Mouse (Mus musculus) kidney, postnatal 0 days (tissue): ENCODE measurements around the gene Srgap2. TPM values are rescaled to one million over a fixed set of nuclear protein-coding genes. Genes with fewer than 3 reads are reported as not detected.

Source experiments
- ATAC-seq: fragments of 200-750 bp; cut with Nextera tagmentation; replicated peaks from 2 replicates; pipeline ENCODE4 v1.8.0; 2017; ENCODE audit warnings: low read depth, moderate number of reproducible peaks, moderate TSS enrichment, moderate library complexity; ENCODE audit not compliant: low FRiP score
- DNase-seq: peaks from one replicate; pipeline ENCODE4 v3.0.0-alpha.2; 2016; ENCODE audit warnings: low spot score
- H3K27ac ChIP-seq: fragments of 300-500 bp; sonication (generic); 2 replicates; pipeline ENCODE4 v1.5.1; 2014; ENCODE audit warnings: mild to moderate bottlenecking
- H3K27me3 ChIP-seq: fragments of 300-500 bp; sonication (generic); 2 replicates; pipeline ENCODE4 v1.6.1; 2014; ENCODE audit warnings: low read length, mixed read lengths; ENCODE audit not compliant: insufficient read depth
- H3K36me3 ChIP-seq: fragments of 300-500 bp; sonication (generic); 2 replicates; pipeline ENCODE4 v1.6.1; 2014; ENCODE audit warnings: low read length, mixed read lengths; ENCODE audit not compliant: insufficient read depth
- H3K4me1 ChIP-seq: fragments of 300-500 bp; sonication (generic); replicated peaks from 2 replicates; pipeline ENCODE4 v1.6.1; 2014; ENCODE audit warnings: antibody characterized with exemption, low read length, mixed read lengths; ENCODE audit not compliant: insufficient read depth
- H3K4me2 ChIP-seq: fragments of 300-500 bp; sonication (generic); 2 replicates; pipeline ENCODE4 v1.6.1; 2014; ENCODE audit warnings: mild to moderate bottlenecking, low read length, moderate library complexity, mixed read lengths
- H3K4me3 ChIP-seq: fragments of 300-500 bp; sonication (generic); replicated peaks from 2 replicates; pipeline ENCODE4 v1.5.1; 2014; ENCODE audit warnings: low read depth, low read length
- H3K9ac ChIP-seq: fragments of 300-500 bp; sonication (generic); 2 replicates; pipeline ENCODE4 v1.6.1; 2014; ENCODE audit warnings: low read depth, low read length
- H3K9me3 ChIP-seq: fragments of 300-500 bp; sonication (generic); replicated peaks from 2 replicates; pipeline ENCODE4 v1.6.1; 2016; ENCODE audit warnings: low read length, inconsistent platforms, mixed read lengths
- CTCF ChIP-seq: IDR thresholded peaks from 2 replicates; pipeline ENCODE4 v1.5.1; 2016; ENCODE audit warnings: antibody characterized with exemption, low read depth, mild to moderate bottlenecking, moderate library complexity
- WGBS: fragments of 180-500 bp; shearing (Covaris S2); extraction: QIAGEN DNeasy Blood & Tissue Kit; methylation state at CpG from one replicate; pipeline ENCODE4 v1.1.7; 2014; 5-methylcytosine and 5-hydroxymethylcytosine counted together
- polyA plus RNA-seq: library from polyadenylated mRNA; unstranded; fragments of >200 nt; fragmentation: Nextera tagmentation; extraction: Ambion mirVana; gene quantifications from 2 replicates; pipeline ENCODE4 v1.2.1, GENCODE M21; 2015

The Srgap2 gene
- polyA plus RNA-seq, 1 experiment from 2014 or later: 6.9 TPM

GRCm38 (mm10) chr1:131310237-131310818 is 216.8 kb downstream of the Srgap2 start:
- DNase-seq (no peak), ATAC-seq (no peak)
- H3K27me3 ChIP-seq: no peaks in the 10 kb centered on the region
- H3K27ac ChIP-seq: no peak overlapping the region
- H3K4me1 ChIP-seq: no peaks in the 10 kb centered on the region
- WGBS: 92% methylated on average over 5 of the region's 5 CpGs
- H3K4me3 ChIP-seq: no peak overlapping the region
- TF ChIP-seq CTCF: no peak
- H3K36me3 ChIP-seq: peaks cover 19% of the 10 kb centered on the region
- no peaks in the 10 kb centered on the region for H3K9me3 ChIP-seq
- H3K9ac ChIP-seq: no peak overlapping the region
- no peak overlapping the region for H3K4me2 ChIP-seq

- no peak overlapping the region for H3K27ac ChIP-seq
- no peak for DNase-seq
- whole genome bisulfite sequencing: 42% methylated on average over 2 of the region's 2 CpGs
- no peak overlapping the region for H3K4me2 ChIP-seq
- no peak overlapping the region for H3K9ac ChIP-seq
- no peaks in the 10 kb centered on the region for H3K9me3 ChIP-seq
- no peaks in the 10 kb centered on the region for H3K4me1 ChIP-seq
- no peak overlapping the region for H3K4me3 ChIP-seq
- H3K27me3 ChIP-seq: no peaks in the 10 kb centered on the region
- TF ChIP-seq CTCF: no peak
- no peak for ATAC-seq
- H3K36me3 ChIP-seq: peaks cover 26% of the 10 kb centered on the region
These were observed 226.4 kb downstream of the Srgap2 start for GRCm38 (mm10) chr1:131300750-131301149.

- WGBS: 37% methylated on average over 6 of the region's 6 CpGs
- Histone ChIP-seq H3K27ac (no peak overlapping the region), H3K36me3 (peaks cover 33% of the 10 kb centered on the region), H3K4me3 (no peak overlapping the region), H3K9ac (no peak overlapping the region), H3K27me3 (no peaks in the 10 kb centered on the region), H3K9me3 (no peaks in the 10 kb centered on the region), H3K4me2 (no peak overlapping the region), H3K4me1 (no peaks in the 10 kb centered on the region)
- no peak for ATAC-seq
- peak; percentile 15 for DNase-seq
- TF ChIP-seq CTCF: no peak
These were observed 227.4 kb downstream of the Srgap2 start for GRCm38 (mm10) chr1:131299788-131300187.

GRCm38 (mm10) chr1:131299240-131299639 is 227.9 kb downstream of the Srgap2 start:
- DNase-seq (no peak), ATAC-seq (no peak)
- Histone ChIP-seq H3K27ac (no peak overlapping the region), H3K4me2 (no peak overlapping the region), H3K36me3 (peaks cover 34% of the 10 kb centered on the region), H3K27me3 (no peaks in the 10 kb centered on the region), H3K4me1 (no peaks in the 10 kb centered on the region), H3K9me3 (no peaks in the 10 kb centered on the region), H3K4me3 (no peak overlapping the region), H3K9ac (no peak overlapping the region)
- WGBS: 74% methylated on average over 3 of the region's 3 CpGs
- no peak for TF ChIP-seq CTCF

GRCm38 (mm10) chr1:131298171-131298570 is 229.0 kb downstream of the Srgap2 start:
- peaks cover 34% of the 10 kb centered on the region for H3K36me3 ChIP-seq
- no peak for DNase-seq
- no peaks in the 10 kb centered on the region for H3K27me3 ChIP-seq
- H3K4me2 ChIP-seq: no peak overlapping the region
- H3K4me3 ChIP-seq: no peak overlapping the region
- no peaks in the 10 kb centered on the region for H3K9me3 ChIP-seq
- no peak for TF ChIP-seq CTCF
- no peak overlapping the region for H3K27ac ChIP-seq
- WGBS: 70% methylated on average over 9 of the region's 9 CpGs
- no peaks in the 10 kb centered on the region for H3K4me1 ChIP-seq
- no peak for ATAC-seq
- no peak overlapping the region for H3K9ac ChIP-seq

- Histone ChIP-seq H3K4me2 (no peak overlapping the region), H3K36me3 (peaks cover 42% of the 10 kb centered on the region), H3K27me3 (no peaks in the 10 kb centered on the region), H3K9ac (no peak overlapping the region), H3K4me3 (no peak overlapping the region), H3K4me1 (no peaks in the 10 kb centered on the region), H3K27ac (no peak overlapping the region), H3K9me3 (no peaks in the 10 kb centered on the region)
- WGBS: 87% methylated on average over 7 of the region's 7 CpGs
- DNase-seq: no peak
- no peak for TF ChIP-seq CTCF
- ATAC-seq: no peak
These were observed 230.4 kb downstream of the Srgap2 start for GRCm38 (mm10) chr1:131296726-131297125.

GRCm38 (mm10) chr1:131295200-131295599 is 232.0 kb downstream of the Srgap2 start:
- Histone ChIP-seq H3K27me3 (no peaks in the 10 kb centered on the region), H3K4me3 (no peak overlapping the region), H3K36me3 (peaks cover 40% of the 10 kb centered on the region), H3K9me3 (no peaks in the 10 kb centered on the region), H3K4me1 (no peaks in the 10 kb centered on the region), H3K27ac (no peak overlapping the region), H3K4me2 (no peak overlapping the region), H3K9ac (no peak overlapping the region)
- 87% methylated on average over 8 of the region's 8 CpGs for WGBS
- DNase-seq: no peak
- TF ChIP-seq CTCF: no peak
- ATAC-seq: no peak
